Mouse (Mus musculus): ENCODE data around the gene Tnrc6b. TPM values are rescaled to one million over a fixed set of nuclear protein-coding genes. Genes with fewer than 3 reads are reported as not detected.

The Tnrc6b gene
- polyA plus RNA-seq, 1 experiment = 9.4 TPM

DNA sequence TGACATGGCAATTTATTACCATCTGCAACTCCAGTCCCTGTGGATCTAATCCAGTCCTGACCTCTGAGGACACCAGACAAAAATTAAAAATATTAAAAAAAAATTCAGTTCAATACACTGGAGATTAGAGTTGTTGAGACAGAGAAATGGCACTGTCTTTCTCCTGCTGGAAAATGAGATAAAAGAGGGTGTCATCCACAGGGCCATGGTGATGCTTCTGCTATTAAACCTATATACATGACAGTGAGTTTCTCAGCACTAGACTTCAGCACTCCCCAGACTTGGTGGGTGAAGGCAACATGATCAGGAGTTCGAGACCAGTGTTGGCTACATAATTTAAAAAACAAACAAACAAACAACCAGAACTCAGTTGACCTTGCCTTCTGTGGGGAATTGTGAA is 43.0 kb downstream of the Tnrc6b start:
- Histone ChIP-seq H3K36me3 (ENCODE audit: control insufficient read depth, insufficient read depth) (no peaks in the 10 kb centered on the region), H3K79me3 (ENCODE audit: low read depth) (no peaks in the 10 kb centered on the region), H3K79me2 (ENCODE audit: control insufficient read depth, insufficient read depth) (no peaks in the 10 kb centered on the region), H3K4me3 (ENCODE audit: insufficient read depth, poor library complexity, severe bottlenecking) (no peak overlapping the region), H3K27me3 (ENCODE audit: control insufficient read depth, insufficient read depth, insufficient read length) (no peaks in the 10 kb centered on the region), H3ac (ENCODE audit: control insufficient read depth, insufficient read length, low read depth) (no peak overlapping the region)
- TF ChIP-seq USF1 (IDR thresholded peaks at IDR 0.05; ENCODE audit: low read depth) (no peak), MYOD1 (IDR thresholded peaks at IDR 0.05; ENCODE audit: control insufficient read depth, insufficient read length, low read depth) (no peak), MYOG (IDR thresholded peaks at IDR 0.05; ENCODE audit: control insufficient read depth, extremely low read depth, insufficient read length) (no peak), CTCF (IDR thresholded peaks at IDR 0.05; ENCODE audit: control insufficient read depth, insufficient read depth, insufficient read length) (no peak), MAX (IDR thresholded peaks at IDR 0.05) (no peak), FOSL1 (IDR thresholded peaks at IDR 0.05; ENCODE audit: insufficient read depth, low read length, poor library complexity, severe bottlenecking) (no peak), CEBPB (IDR thresholded peaks at IDR 0.05; ENCODE audit: low read depth) (no peak)

- TF ChIP-seq USF1 (IDR thresholded peaks at IDR 0.05; ENCODE audit: low read depth) (no peak), MYOG (IDR thresholded peaks at IDR 0.05; ENCODE audit: control insufficient read depth, extremely low read depth, insufficient read length) (no peak), MAX (IDR thresholded peaks at IDR 0.05) (no peak), MYOD1 (IDR thresholded peaks at IDR 0.05; ENCODE audit: control insufficient read depth, insufficient read length, low read depth) (no peak), CTCF (IDR thresholded peaks at IDR 0.05; ENCODE audit: control insufficient read depth, insufficient read depth, insufficient read length) (no peak), CEBPB (IDR thresholded peaks at IDR 0.05; ENCODE audit: low read depth) (no peak), FOSL1 (IDR thresholded peaks at IDR 0.05; ENCODE audit: insufficient read depth, low read length, poor library complexity, severe bottlenecking) (no peak)
- Histone ChIP-seq H3K79me2 (ENCODE audit: control insufficient read depth, insufficient read depth) (no peaks in the 10 kb centered on the region), H3K27me3 (ENCODE audit: control insufficient read depth, insufficient read depth, insufficient read length) (no peaks in the 10 kb centered on the region), H3K4me3 (ENCODE audit: insufficient read depth, poor library complexity, severe bottlenecking) (no peak overlapping the region), H3ac (ENCODE audit: control insufficient read depth, insufficient read length, low read depth) (no peak overlapping the region), H3K36me3 (ENCODE audit: control insufficient read depth, insufficient read depth) (no peaks in the 10 kb centered on the region), H3K79me3 (ENCODE audit: low read depth) (no peaks in the 10 kb centered on the region)
These were observed 48.3 kb downstream of the Tnrc6b start for GRCm38 (mm10) chr15:80759451-80759850.

- no peaks in the 10 kb centered on the region for H3K79me3 ChIP-seq (ENCODE audit: low read depth)
- no peak overlapping the region for H3ac ChIP-seq (ENCODE audit: control insufficient read depth, insufficient read length, low read depth)
- H3K36me3 ChIP-seq (ENCODE audit: control insufficient read depth, insufficient read depth) = no peaks in the 10 kb centered on the region
- H3K79me2 ChIP-seq (ENCODE audit: control insufficient read depth, insufficient read depth) = no peaks in the 10 kb centered on the region
- no peaks in the 10 kb centered on the region for H3K27me3 ChIP-seq (ENCODE audit: control insufficient read depth, insufficient read depth, insufficient read length)
- TF ChIP-seq CTCF (IDR thresholded peaks at IDR 0.05; ENCODE audit: control insufficient read depth, insufficient read depth, insufficient read length) (no peak), USF1 (IDR thresholded peaks at IDR 0.05; ENCODE audit: low read depth) (no peak), FOSL1 (IDR thresholded peaks at IDR 0.05; ENCODE audit: insufficient read depth, low read length, poor library complexity, severe bottlenecking) (no peak), MAX (IDR thresholded peaks at IDR 0.05) (no peak), CEBPB (IDR thresholded peaks at IDR 0.05; ENCODE audit: low read depth) (no peak), MYOG (IDR thresholded peaks at IDR 0.05; ENCODE audit: control insufficient read depth, extremely low read depth, insufficient read length) (no peak), MYOD1 (IDR thresholded peaks at IDR 0.05; ENCODE audit: control insufficient read depth, insufficient read length, low read depth) (no peak)
- no peak overlapping the region for H3K4me3 ChIP-seq (ENCODE audit: insufficient read depth, poor library complexity, severe bottlenecking)
These were observed 49.4 kb downstream of the Tnrc6b start for GRCm38 (mm10) chr15:80760504-80760903.

DNA sequence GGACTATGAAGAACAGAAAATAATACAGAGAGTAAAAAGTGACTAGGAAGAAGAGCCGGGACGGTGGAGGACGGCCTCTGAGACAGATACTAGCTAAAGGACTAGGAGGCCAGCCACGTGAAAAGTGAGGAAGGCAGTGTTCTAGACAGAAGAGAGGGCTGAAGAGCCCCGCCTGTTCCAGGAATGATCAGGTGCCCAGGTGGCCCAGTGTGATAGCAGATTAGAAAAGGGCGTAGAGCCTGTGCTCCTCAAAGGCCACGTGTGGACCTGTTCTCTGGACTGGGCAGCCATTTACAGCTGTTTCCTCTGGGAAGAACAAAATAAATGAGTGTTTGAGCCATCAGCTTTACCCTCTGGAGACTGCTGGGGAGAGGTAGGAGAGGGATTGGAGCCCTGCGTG is 49.8 kb downstream of the Tnrc6b start:
- Histone ChIP-seq H3ac (ENCODE audit: control insufficient read depth, insufficient read length, low read depth) (no peak overlapping the region), H3K4me3 (ENCODE audit: insufficient read depth, poor library complexity, severe bottlenecking) (no peak overlapping the region), H3K79me3 (ENCODE audit: low read depth) (no peaks in the 10 kb centered on the region), H3K36me3 (ENCODE audit: control insufficient read depth, insufficient read depth) (no peaks in the 10 kb centered on the region), H3K79me2 (ENCODE audit: control insufficient read depth, insufficient read depth) (no peaks in the 10 kb centered on the region), H3K27me3 (ENCODE audit: control insufficient read depth, insufficient read depth, insufficient read length) (no peaks in the 10 kb centered on the region)
- TF ChIP-seq FOSL1 (IDR thresholded peaks at IDR 0.05; ENCODE audit: insufficient read depth, low read length, poor library complexity, severe bottlenecking) (no peak), CEBPB (IDR thresholded peaks at IDR 0.05; ENCODE audit: low read depth) (no peak), CTCF (IDR thresholded peaks at IDR 0.05; ENCODE audit: control insufficient read depth, insufficient read depth, insufficient read length) (no peak), MYOG (IDR thresholded peaks at IDR 0.05; ENCODE audit: control insufficient read depth, extremely low read depth, insufficient read length) (no peak)

DNA sequence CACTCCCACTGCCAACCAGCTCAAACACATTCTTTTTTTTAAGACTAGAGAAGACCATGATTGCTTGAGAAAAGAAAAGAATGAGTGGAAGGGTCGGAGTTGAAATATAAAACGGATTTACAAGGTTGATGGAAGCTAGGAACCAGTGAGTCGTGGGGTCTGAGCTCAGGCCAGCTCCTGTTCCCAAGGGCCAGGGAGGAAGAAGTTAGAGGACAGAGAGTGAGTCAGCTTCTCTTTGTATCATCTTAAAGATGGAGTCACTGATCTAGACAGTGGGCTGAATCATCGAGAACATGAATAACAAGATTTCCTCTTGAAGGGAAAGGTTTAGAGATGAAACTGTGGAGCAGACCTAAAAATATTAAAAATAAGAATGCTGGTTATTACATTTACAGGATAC is 51.5 kb downstream of the Tnrc6b start:
- Histone ChIP-seq H3K27me3 (ENCODE audit: control insufficient read depth, insufficient read depth, insufficient read length) (no peaks in the 10 kb centered on the region), H3K79me3 (ENCODE audit: low read depth) (no peaks in the 10 kb centered on the region), H3K79me2 (ENCODE audit: control insufficient read depth, insufficient read depth) (no peaks in the 10 kb centered on the region), H3K36me3 (ENCODE audit: control insufficient read depth, insufficient read depth) (no peaks in the 10 kb centered on the region), H3ac (ENCODE audit: control insufficient read depth, insufficient read length, low read depth) (no peak overlapping the region), H3K4me3 (ENCODE audit: insufficient read depth, poor library complexity, severe bottlenecking) (no peak overlapping the region)
- TF ChIP-seq MYOG (IDR thresholded peaks at IDR 0.05; ENCODE audit: control insufficient read depth, extremely low read depth, insufficient read length) (no peak), MAX (IDR thresholded peaks at IDR 0.05) (no peak), MYOD1 (IDR thresholded peaks at IDR 0.05; ENCODE audit: control insufficient read depth, insufficient read length, low read depth) (no peak), USF1 (IDR thresholded peaks at IDR 0.05; ENCODE audit: low read depth) (no peak), FOSL1 (IDR thresholded peaks at IDR 0.05; ENCODE audit: insufficient read depth, low read length, poor library complexity, severe bottlenecking) (no peak), CTCF (IDR thresholded peaks at IDR 0.05; ENCODE audit: control insufficient read depth, insufficient read depth, insufficient read length) (no peak), CEBPB (IDR thresholded peaks at IDR 0.05; ENCODE audit: low read depth) (no peak)

DNA sequence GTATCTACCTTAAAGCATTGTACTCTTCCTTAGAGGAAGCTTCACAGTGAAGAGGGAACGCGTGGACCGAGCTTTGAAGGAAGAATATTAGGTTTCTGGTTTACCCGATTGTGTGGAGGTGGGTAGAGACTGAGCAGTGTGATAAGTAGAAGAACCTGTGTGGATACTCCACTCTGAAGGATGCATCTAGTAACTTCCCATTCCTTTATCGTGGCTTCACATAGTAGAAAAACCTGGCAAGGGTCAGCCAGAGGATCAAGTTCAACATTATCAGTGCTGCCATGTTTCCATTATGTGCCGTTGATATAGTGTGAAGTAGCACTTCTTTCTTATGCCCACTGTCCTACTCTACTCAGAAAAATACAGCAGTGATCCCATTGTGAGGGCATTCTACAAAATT is 53.6 kb downstream of the Tnrc6b start:
- H3K79me2 ChIP-seq (ENCODE audit: control insufficient read depth, insufficient read depth) = no peaks in the 10 kb centered on the region

More for the DNA sequence above, 53.6 kb downstream of the Tnrc6b start:
- Histone ChIP-seq H3K27me3 (ENCODE audit: control insufficient read depth, insufficient read depth, insufficient read length) (no peaks in the 10 kb centered on the region), H3K79me3 (ENCODE audit: low read depth) (no peaks in the 10 kb centered on the region), H3K4me3 (ENCODE audit: insufficient read depth, poor library complexity, severe bottlenecking) (no peak overlapping the region), H3ac (ENCODE audit: control insufficient read depth, insufficient read length, low read depth) (no peak overlapping the region), H3K36me3 (ENCODE audit: control insufficient read depth, insufficient read depth) (no peaks in the 10 kb centered on the region)
- TF ChIP-seq MYOG (IDR thresholded peaks at IDR 0.05; ENCODE audit: control insufficient read depth, extremely low read depth, insufficient read length) = no peak
- TF ChIP-seq CTCF (IDR thresholded peaks at IDR 0.05; ENCODE audit: control insufficient read depth, insufficient read depth, insufficient read length) = no peak
- TF ChIP-seq MYOD1 (IDR thresholded peaks at IDR 0.05; ENCODE audit: control insufficient read depth, insufficient read length, low read depth) = no peak
- no peak for TF ChIP-seq USF1 (IDR thresholded peaks at IDR 0.05; ENCODE audit: low read depth)
- no peak for TF ChIP-seq FOSL1 (IDR thresholded peaks at IDR 0.05; ENCODE audit: insufficient read depth, low read length, poor library complexity, severe bottlenecking)
- no peak for TF ChIP-seq CEBPB (IDR thresholded peaks at IDR 0.05; ENCODE audit: low read depth)
- no peak for TF ChIP-seq MAX (IDR thresholded peaks at IDR 0.05)
